Mouse (Mus musculus) liver, embryonic 14.5 days (tissue): Measurements from ENCODE around the gene Ccl1.

ENCODE experiments used
- CTCF ChIP-seq: IDR thresholded peaks from 2 replicates; pipeline ENCODE4 v1.5.1; 2016; ENCODE audit warnings: antibody characterized with exemption, low read depth, control low read depth
- EP300 ChIP-seq: IDR thresholded peaks from 2 replicates; pipeline ENCODE4 v1.6.1; 2016; ENCODE audit warnings: antibody characterized with exemption, low read depth

DNA sequence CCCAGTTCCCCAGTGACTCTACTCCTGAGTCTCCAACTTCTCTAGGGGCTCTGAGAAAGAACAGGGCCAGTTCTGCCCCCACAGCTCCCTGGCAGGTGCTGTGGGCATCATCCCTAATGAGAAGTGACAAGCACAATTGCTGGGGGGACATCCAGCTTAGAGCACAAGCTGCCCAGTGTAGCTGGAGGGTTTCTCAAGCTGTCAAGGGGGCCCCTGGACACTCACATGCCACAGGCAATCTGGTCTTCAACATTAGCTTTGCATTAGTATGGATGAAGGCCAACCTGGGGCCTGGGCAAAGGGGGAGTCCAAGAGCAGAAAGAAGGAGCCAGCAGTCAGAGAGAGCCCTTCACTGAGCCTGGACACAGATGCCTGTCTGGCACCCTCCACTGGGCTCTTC, 14.6 kb downstream of the Ccl1 start:
- TF ChIP-seq CTCF (no peak), EP300 (no peak)
